Mouse (Mus musculus) MEL (cell line): ENCODE measurements at regions not wholly inside any gene's neighbourhood (a gene's known extent, or its start where the extent isn't known, plus 50 kb on each side); places are given as distances from the start of the nearest gene placed in this dataset.

ENCODE experiments used
- DNase-seq: peaks from one replicate; pipeline ENCODE4 v3.0.0; 2011; ENCODE audit warnings: low read depth, low spot score
- H3K27ac ChIP-seq: 2 replicates; pipeline ENCODE4 v1.5.1; 2012; ENCODE audit warnings: low read depth, mild to moderate bottlenecking, control low read depth, low read length, moderate library complexity; ENCODE audit not compliant: control insufficient read depth
- H3K27me3 ChIP-seq, 2 experiments: fragments of 150-350 bp in 1 of 2; sonication (generic) in 1 of 2; 2 replicates each; pipeline ENCODE4 v1.6.1; 2012; ENCODE audit warnings: low read length in 2 of 2, mild to moderate bottlenecking in 2 of 2, improper control_type of control experiment in 1 of 2, moderate library complexity in 1 of 2; ENCODE audit not compliant: insufficient read depth in 2 of 2, control insufficient read depth in 1 of 2
- H3K36me3 ChIP-seq, 2 experiments: 2 replicates each; pipeline ENCODE4 v1.6.1; 2012 to 2014; ENCODE audit warnings: low read length in 2 of 2, improper control_type of control experiment in 1 of 2, inconsistent platforms in 1 of 2, mild to moderate bottlenecking in 1 of 2; ENCODE audit not compliant: insufficient read depth in 2 of 2, control insufficient read depth in 1 of 2
- H3K4me1 ChIP-seq, 2 experiments: fragments of 150-350 bp in 1 of 2; sonication (generic) in 1 of 2; 2 replicates each; pipeline ENCODE4 v1.6.1; 2012; ENCODE audit warnings: low read length in 2 of 2, improper control_type of control experiment in 1 of 2, mild to moderate bottlenecking in 1 of 2; ENCODE audit not compliant: insufficient read depth in 2 of 2, control insufficient read depth in 1 of 2
- H3K4me3 ChIP-seq, 2 experiments: fragments of 150-350 bp in 1 of 2; sonication (generic) in 1 of 2; 2 replicates each; pipeline ENCODE4 v1.5.1; 2012; ENCODE audit warnings: low read depth in 2 of 2, low read length in 2 of 2, mild to moderate bottlenecking in 2 of 2, moderate library complexity in 2 of 2, control low read depth in 1 of 2, improper control_type of control experiment in 1 of 2; ENCODE audit not compliant: control insufficient read depth in 1 of 2, insufficient read depth in 1 of 2
- H3K79me2 ChIP-seq: 2 replicates; pipeline ENCODE4 v1.6.1; 2012; ENCODE audit warnings: mild to moderate bottlenecking, low read length, moderate library complexity; ENCODE audit not compliant: control insufficient read depth, poor library complexity, insufficient read depth
- H3K9ac ChIP-seq: 2 replicates; pipeline ENCODE4 v1.6.1; 2012; ENCODE audit warnings: low read depth, mild to moderate bottlenecking, control low read depth, low read length, moderate library complexity; ENCODE audit not compliant: control insufficient read depth, poor library complexity, severe bottlenecking
- H3K9me3 ChIP-seq: fragments of 150-350 bp; sonication (generic); replicated peaks from 2 replicates; pipeline ENCODE4 v1.6.1; 2012; ENCODE audit warnings: mild to moderate bottlenecking, low read length, improper control_type of control experiment, moderate library complexity; ENCODE audit not compliant: insufficient read depth
- CTCF ChIP-seq, 3 experiments: IDR thresholded peaks in 2 of 3; conservative IDR thresholded peaks in 1 of 3; 2 replicates each; pipeline ENCODE4 v1.5.1; 2011 to 2012; ENCODE audit warnings: low read length in 3 of 3, low read depth in 2 of 3, mild to moderate bottlenecking in 2 of 3, improper control_type of control experiment in 1 of 3, inconsistent platforms in 1 of 3, mixed read lengths in 1 of 3, moderate library complexity in 1 of 3; ENCODE audit not compliant: control insufficient read depth in 1 of 3, insufficient read depth in 1 of 3, poor library complexity in 1 of 3, severe bottlenecking in 1 of 3
- E2F4 ChIP-seq: IDR thresholded peaks from 2 replicates; pipeline ENCODE4 v1.6.1; 2011; ENCODE audit warnings: low read depth, low read length, improper control_type of control experiment, borderline replicate concordance
- ELF1 ChIP-seq: IDR thresholded peaks from 2 replicates; pipeline ENCODE4 v1.6.1; 2014; ENCODE audit warnings: low read depth, mild to moderate bottlenecking, inconsistent platforms, low read length, improper control_type of control experiment, moderate library complexity
- EP300 ChIP-seq, 2 experiments: IDR thresholded peaks; 2 replicates each; pipeline ENCODE4 v1.6.1; 2011; ENCODE audit warnings: improper control_type of control experiment in 2 of 2, low read length in 2 of 2, low read depth in 1 of 2, mild to moderate bottlenecking in 1 of 2
- ETS1 ChIP-seq: IDR thresholded peaks from 2 replicates; pipeline ENCODE4 v1.6.1; 2012; ENCODE audit warnings: low read depth, mild to moderate bottlenecking, inconsistent platforms, low read length, improper control_type of control experiment, moderate library complexity
- GATA1 ChIP-seq: IDR thresholded peaks from 2 replicates; pipeline ENCODE4 v1.6.1; 2011; ENCODE audit warnings: low read depth, low read length, improper control_type of control experiment
- JUND ChIP-seq: IDR thresholded peaks from 2 replicates; pipeline ENCODE4 v1.6.1; 2011; ENCODE audit warnings: low read depth, mild to moderate bottlenecking, improper control_type of control experiment, low read length
- MAFK ChIP-seq: IDR thresholded peaks from 2 replicates; pipeline ENCODE4 v1.6.1; 2011; ENCODE audit warnings: low read depth, mild to moderate bottlenecking, low read length, improper control_type of control experiment, borderline replicate concordance
- MAX ChIP-seq: IDR thresholded peaks from 2 replicates; pipeline ENCODE4 v1.6.1; 2011; ENCODE audit warnings: low read length, improper control_type of control experiment
- MEF2A ChIP-seq: IDR thresholded peaks from 2 replicates; pipeline ENCODE4 v1.6.1; 2014; ENCODE audit warnings: low read depth, mild to moderate bottlenecking, inconsistent platforms, low read length, improper control_type of control experiment; ENCODE audit not compliant: poor library complexity, insufficient replicate concordance, severe bottlenecking; ENCODE audit errors: extremely low read depth
- MYC ChIP-seq: IDR thresholded peaks from 2 replicates; pipeline ENCODE4 v1.6.1; 2011; ENCODE audit warnings: low read depth, mild to moderate bottlenecking, low read length, improper control_type of control experiment, moderate library complexity
- POLR2AphosphoS5 ChIP-seq: IDR thresholded peaks from 2 replicates; pipeline ENCODE4 v1.6.1; 2012; ENCODE audit warnings: low read depth, borderline replicate concordance, mild to moderate bottlenecking, inconsistent platforms, low read length, moderate library complexity, mixed read lengths
- SIN3A ChIP-seq: IDR thresholded peaks from 2 replicates; pipeline ENCODE4 v1.6.1; 2012; ENCODE audit warnings: low read length, improper control_type of control experiment, inconsistent platforms
- SMC3 ChIP-seq: IDR thresholded peaks from 2 replicates; pipeline ENCODE4 v1.6.1; 2011; ENCODE audit warnings: low read depth, low read length, improper control_type of control experiment
- ZC3H11A ChIP-seq: IDR thresholded peaks from 2 replicates; pipeline ENCODE4 v1.6.1; 2012; ENCODE audit warnings: low read depth, mild to moderate bottlenecking, inconsistent platforms, low read length, improper control_type of control experiment
- ZKSCAN1 ChIP-seq: IDR thresholded peaks from 2 replicates; pipeline ENCODE4 v1.6.1; 2012; ENCODE audit warnings: low read depth, mild to moderate bottlenecking, inconsistent platforms, low read length, improper control_type of control experiment, moderate library complexity

DNA sequence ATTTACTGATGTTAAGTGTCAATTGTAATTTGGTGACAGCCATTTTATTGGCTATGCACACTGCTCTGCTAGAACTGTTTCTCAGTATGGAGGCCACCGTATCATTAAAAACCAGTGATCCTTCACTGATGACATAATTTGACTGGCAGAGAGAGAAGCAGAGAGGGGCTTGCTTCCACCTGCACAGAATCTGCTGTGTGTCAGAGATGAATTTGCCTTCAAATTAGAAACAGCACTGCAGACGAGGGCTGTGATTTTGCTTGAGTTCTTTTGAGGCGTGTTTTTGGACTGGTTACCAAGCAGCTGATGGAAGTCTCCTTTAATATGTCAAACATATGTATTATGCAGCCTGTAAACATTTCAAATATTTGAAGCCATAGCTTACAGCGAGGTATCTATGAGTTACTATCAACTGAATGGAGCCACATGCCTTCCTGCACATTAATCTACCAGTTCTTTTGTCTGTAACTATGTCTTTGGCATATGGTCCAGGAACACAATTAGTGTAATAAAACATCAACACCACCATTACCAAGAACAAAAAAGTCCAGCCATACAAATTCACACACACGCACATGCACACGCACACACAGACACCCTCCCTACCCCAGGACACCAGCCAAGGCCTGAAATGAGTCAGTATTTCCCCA is 402.8 kb upstream of the Nr2f1 start:
- no peaks in the 10 kb centered on the region for H3K27me3 ChIP-seq
- TF ChIP-seq POLR2AphosphoS5 = no peak
- TF ChIP-seq GATA1 = no peak
- no peak for TF ChIP-seq CTCF (IDR thresholded peaks at IDR 0.05 in 2 of 3, conservative IDR thresholded peaks at IDR 0.05 in 1 of 3; ENCODE audit: control insufficient read depth in 1 of 3, insufficient read depth in 1 of 3, low read depth in 2 of 3, low read length in 3 of 3, poor library complexity in 1 of 3, severe bottlenecking in 1 of 3)
- TF ChIP-seq ETS1 = no peak
- no peak for TF ChIP-seq MEF2A
- no peak for TF ChIP-seq ELF1
- no peak for TF ChIP-seq EP300 (IDR thresholded peaks at IDR 0.05; ENCODE audit: low read depth in 1 of 2, low read length in 2 of 2)
- no peak for TF ChIP-seq MYC
- TF ChIP-seq ZKSCAN1 = no peak
- TF ChIP-seq MAX = no peak
- TF ChIP-seq E2F4 = no peak
- TF ChIP-seq ZC3H11A = no peak
- no peak for TF ChIP-seq SIN3A
- no peaks in the 10 kb centered on the region for H3K79me2 ChIP-seq
- H3K4me1 ChIP-seq = no peaks in the 10 kb centered on the region
- no peak for DNase-seq
- H3K9me3 ChIP-seq = no peaks in the 10 kb centered on the region
- H3K9ac ChIP-seq = no peak overlapping the region
- H3K4me3 ChIP-seq = no peak overlapping the region
- H3K36me3 ChIP-seq = no peaks in the 10 kb centered on the region
- no peak overlapping the region for H3K27ac ChIP-seq

DNA sequence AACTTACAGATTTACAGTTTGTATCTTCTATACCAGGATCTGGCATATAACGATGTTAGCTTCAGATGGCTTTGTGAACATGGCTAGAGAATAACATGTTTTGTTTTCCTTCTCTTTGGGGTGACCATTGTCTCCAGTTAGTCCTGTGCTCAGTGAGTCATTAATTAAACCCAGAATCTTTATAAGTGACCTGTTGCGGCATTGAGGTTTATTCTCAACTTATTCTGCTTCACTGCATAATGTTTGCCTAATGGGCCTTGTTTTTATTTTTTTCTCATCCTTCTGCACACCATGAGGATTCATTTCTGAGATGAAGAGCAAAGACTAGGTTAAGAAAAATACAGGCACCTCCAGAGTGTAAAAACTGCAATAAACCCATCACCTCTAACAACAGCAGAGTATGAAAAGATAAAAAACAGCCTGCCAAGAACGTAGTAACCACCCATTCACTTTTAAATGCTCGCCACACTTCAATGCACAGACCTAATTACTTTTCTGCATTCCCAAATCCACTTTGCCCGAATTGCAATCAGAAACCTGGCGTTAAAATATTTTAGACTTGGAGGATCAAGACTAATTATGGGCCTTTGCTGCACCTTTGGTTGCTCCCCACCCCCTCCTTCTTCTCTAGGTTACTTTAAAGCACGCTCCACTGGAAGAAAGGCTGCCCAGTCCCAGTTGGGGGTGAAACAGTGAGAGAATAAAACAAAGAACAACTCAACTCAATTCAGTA is 381.5 kb upstream of the Nr2f1 start:
- Histone ChIP-seq H3K4me3 (no peak overlapping the region), H3K9me3 (no peaks in the 10 kb centered on the region), H3K9ac (no peak overlapping the region), H3K27me3 (no peaks in the 10 kb centered on the region), H3K36me3 (no peaks in the 10 kb centered on the region), H3K79me2 (no peaks in the 10 kb centered on the region), H3K27ac (no peak overlapping the region), H3K4me1 (no peaks in the 10 kb centered on the region)
- DNase-seq = no peak
- TF ChIP-seq ETS1 (no peak), MEF2A (no peak), MAFK (no peak), SMC3 (no peak), JUND (no peak), ZC3H11A (no peak), SIN3A (no peak), MAX (no peak)
